Mouse (Mus musculus) liver, embryonic 16.5 days (tissue): ENCODE data around the gene Bri3. TPM values are rescaled to one million over a fixed set of nuclear protein-coding genes. Genes with fewer than 3 reads are reported as not detected.

ENCODE experiments used
- ATAC-seq: fragments of 200-750 bp; cut with Nextera tagmentation; 2 replicates; pipeline ENCODE4 v1.8.0; 2017; ENCODE audit warnings: low read depth, mild to moderate bottlenecking, moderate number of reproducible peaks, moderate library complexity
- H3K27ac ChIP-seq: fragments of 300-500 bp; sonication (generic); 2 replicates; pipeline ENCODE4 v1.5.1; 2014; ENCODE audit warnings: mild to moderate bottlenecking, low read length
- H3K27me3 ChIP-seq: fragments of 300-500 bp; sonication (generic); 2 replicates; pipeline ENCODE4 v1.6.1; 2014; ENCODE audit warnings: low read depth, low read length, mixed read lengths; ENCODE audit not compliant: control insufficient read depth, insufficient read depth
- H3K36me3 ChIP-seq: fragments of 300-500 bp; sonication (generic); 2 replicates; pipeline ENCODE4 v1.6.1; 2014; ENCODE audit warnings: mild to moderate bottlenecking; ENCODE audit not compliant: control insufficient read depth, insufficient read depth
- H3K4me1 ChIP-seq: fragments of 300-500 bp; sonication (generic); 2 replicates; pipeline ENCODE4 v1.6.1; 2014; ENCODE audit warnings: low read depth, low read length, mixed read lengths; ENCODE audit not compliant: control insufficient read depth
- H3K4me2 ChIP-seq: fragments of 300-500 bp; sonication (generic); 2 replicates; pipeline ENCODE4 v1.6.1; 2014; ENCODE audit warnings: low read depth, low read length, mixed read lengths
- H3K4me3 ChIP-seq: fragments of 300-500 bp; sonication (generic); 2 replicates; pipeline ENCODE4 v1.5.1; 2014; ENCODE audit warnings: low read depth, mild to moderate bottlenecking, low read length
- H3K9ac ChIP-seq: fragments of 300-500 bp; sonication (generic); 2 replicates; pipeline ENCODE4 v1.6.1; 2014; ENCODE audit warnings: low read depth, low read length
- H3K9me3 ChIP-seq: fragments of 300-500 bp; sonication (generic); replicated peaks from 2 replicates; pipeline ENCODE4 v1.6.1; 2016; ENCODE audit warnings: low read length; ENCODE audit not compliant: control insufficient read depth
- WGBS: fragments of 180-500 bp; shearing (Covaris S2); extraction: QIAGEN DNeasy Blood & Tissue Kit; methylation state at CpG from one replicate; pipeline ENCODE4 v1.1.7; 2014; ENCODE audit not compliant: insufficient replicate concordance; 5-methylcytosine and 5-hydroxymethylcytosine counted together
- polyA plus RNA-seq: library from polyadenylated mRNA; unstranded; fragments of >200 nt; fragmentation: Nextera tagmentation; extraction: Ambion mirVana; gene quantifications from 2 replicates; pipeline ENCODE4 v1.2.1, GENCODE M21; 2015

Gene Bri3
- polyA plus RNA-seq, 1 experiment from 2014 or later: 21.8 TPM

DNA sequence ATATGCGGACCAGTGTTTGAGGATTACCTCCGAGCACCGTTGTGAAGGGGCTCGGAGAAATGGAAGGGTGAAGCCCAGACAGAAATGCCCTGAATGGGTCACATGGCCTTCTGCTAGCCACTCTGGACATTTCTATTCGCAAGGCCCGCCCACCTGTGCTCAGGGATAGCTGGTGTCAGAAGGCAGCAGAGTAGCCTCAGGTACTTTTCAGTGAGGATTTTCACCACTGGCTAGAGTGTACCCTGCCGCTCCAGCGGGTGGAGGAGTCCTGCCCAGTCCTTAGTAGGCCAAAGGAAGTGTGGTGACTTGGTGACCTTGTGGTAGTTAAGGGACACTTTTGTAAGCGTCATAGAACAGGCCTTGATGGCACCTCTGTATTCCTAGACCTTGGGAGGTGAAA is 17.1 kb downstream of the Bri3 start:
- H3K9me3 ChIP-seq: no peaks in the 10 kb centered on the region
- H3K4me3 ChIP-seq: no peak overlapping the region
- WGBS: 72% methylated on average over 9 of the region's 9 CpGs
- no peak for ATAC-seq
- peaks cover under 1% of the 10 kb centered on the region; the same call in 1 of the 2 replicates for H3K27me3 ChIP-seq
- H3K9ac ChIP-seq: no peak overlapping the region
- peaks cover 21% of the 10 kb centered on the region for H3K4me1 ChIP-seq
- H3K36me3 ChIP-seq: 0 out of 2 replicates have a peak, but pooled peaks cover 2% of the 10 kb centered on the region
- no peak overlapping the region for H3K27ac ChIP-seq
- no peak overlapping the region for H3K4me2 ChIP-seq

DNA sequence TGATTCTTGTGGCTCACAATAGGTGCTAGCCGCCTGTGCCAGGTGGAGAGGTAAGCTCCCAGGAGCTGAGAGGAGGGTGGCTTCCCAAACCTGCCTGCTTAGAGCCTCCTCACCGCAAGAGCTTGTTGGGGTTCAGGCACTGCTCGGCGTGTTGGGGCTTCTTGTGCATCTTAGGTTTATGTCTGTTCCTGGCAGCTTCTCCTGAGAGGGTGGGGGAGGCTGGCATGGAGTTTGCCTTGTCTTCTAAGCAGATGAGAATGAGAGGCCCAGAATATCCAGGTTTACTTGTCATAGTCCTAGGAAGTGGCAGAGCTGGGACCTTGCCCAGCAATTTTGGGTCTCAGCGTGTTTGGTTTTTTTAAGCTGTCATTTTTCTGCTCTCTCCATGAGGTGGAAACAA is 17.6 kb downstream of the Bri3 start:
- Histone ChIP-seq H3K27ac (no peak overlapping the region), H3K4me2 (no peak overlapping the region), H3K9me3 (no peaks in the 10 kb centered on the region), H3K9ac (no peak overlapping the region), H3K36me3 (0 out of 2 replicates have a peak, but pooled peaks cover 2% of the 10 kb centered on the region), H3K27me3 (no peaks in the 10 kb centered on the region), H3K4me3 (no peak overlapping the region), H3K4me1 (peaks cover 16% of the 10 kb centered on the region)
- 76% methylated on average over 5 of the region's 5 CpGs for WGBS
- ATAC-seq: no peak

DNA sequence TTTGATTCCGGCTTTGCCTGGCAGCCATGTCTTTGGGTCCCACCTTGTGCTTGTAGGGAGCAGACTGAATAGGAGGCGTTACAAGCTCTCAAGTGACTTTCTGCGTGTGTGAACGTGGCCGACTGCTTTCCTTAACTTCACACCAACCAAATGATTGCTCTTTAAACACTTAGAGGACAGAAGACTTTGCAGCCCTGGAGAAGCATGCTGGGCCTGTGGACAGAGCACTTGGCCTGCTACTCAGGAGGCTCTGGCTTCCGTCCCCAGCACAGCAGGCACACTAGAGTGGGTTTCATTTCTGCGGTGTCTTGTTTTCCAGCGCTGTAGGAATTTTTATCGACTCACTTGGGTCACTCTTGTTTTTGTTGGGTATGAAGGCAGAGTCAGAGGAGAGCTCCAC is 18.8 kb downstream of the Bri3 start:
- no peaks in the 10 kb centered on the region for H3K27me3 ChIP-seq
- no peak overlapping the region for H3K9ac ChIP-seq
- H3K4me1 ChIP-seq: peaks cover 3% of the 10 kb centered on the region
- no peak overlapping the region for H3K4me3 ChIP-seq
- 0 out of 2 replicates have a peak, but pooled peaks cover 2% of the 10 kb centered on the region for H3K36me3 ChIP-seq
- H3K9me3 ChIP-seq: no peaks in the 10 kb centered on the region
- H3K4me2 ChIP-seq: no peak overlapping the region
- H3K27ac ChIP-seq: no peak overlapping the region
- WGBS: 75% methylated on average over 9 of the region's 9 CpGs
- no peak for ATAC-seq

DNA sequence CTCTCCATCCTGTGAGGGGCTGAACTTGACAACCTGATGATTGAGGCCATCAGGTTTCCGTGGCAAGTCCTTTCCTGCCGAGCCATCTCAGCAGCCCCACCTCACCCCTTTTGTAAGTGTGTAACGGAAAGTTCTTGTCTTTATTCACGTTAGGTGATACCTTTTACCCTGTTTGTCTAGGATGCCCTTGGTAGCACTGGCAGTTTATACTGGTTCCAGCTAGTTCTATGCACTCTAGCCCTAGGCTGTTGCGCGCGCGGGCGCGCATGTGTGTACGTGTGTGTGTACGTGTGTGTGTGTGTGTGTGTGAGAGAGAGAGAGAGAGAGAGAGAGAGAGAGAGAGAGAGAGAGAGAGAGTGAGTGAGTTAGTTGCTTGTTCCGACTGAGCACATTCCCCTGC is 19.3 kb downstream of the Bri3 start:
- no peak for ATAC-seq
- Histone ChIP-seq H3K9ac (no peak overlapping the region), H3K9me3 (no peaks in the 10 kb centered on the region), H3K4me3 (no peak overlapping the region), H3K4me2 (no peak overlapping the region), H3K27me3 (no peaks in the 10 kb centered on the region), H3K4me1 (no peaks in the 10 kb centered on the region; the same call in 1 of the 2 replicates), H3K27ac (no peak overlapping the region), H3K36me3 (0 out of 2 replicates have a peak, but pooled peaks cover 2% of the 10 kb centered on the region)
- WGBS: 78% methylated on average over 13 of the region's 13 CpGs

DNA sequence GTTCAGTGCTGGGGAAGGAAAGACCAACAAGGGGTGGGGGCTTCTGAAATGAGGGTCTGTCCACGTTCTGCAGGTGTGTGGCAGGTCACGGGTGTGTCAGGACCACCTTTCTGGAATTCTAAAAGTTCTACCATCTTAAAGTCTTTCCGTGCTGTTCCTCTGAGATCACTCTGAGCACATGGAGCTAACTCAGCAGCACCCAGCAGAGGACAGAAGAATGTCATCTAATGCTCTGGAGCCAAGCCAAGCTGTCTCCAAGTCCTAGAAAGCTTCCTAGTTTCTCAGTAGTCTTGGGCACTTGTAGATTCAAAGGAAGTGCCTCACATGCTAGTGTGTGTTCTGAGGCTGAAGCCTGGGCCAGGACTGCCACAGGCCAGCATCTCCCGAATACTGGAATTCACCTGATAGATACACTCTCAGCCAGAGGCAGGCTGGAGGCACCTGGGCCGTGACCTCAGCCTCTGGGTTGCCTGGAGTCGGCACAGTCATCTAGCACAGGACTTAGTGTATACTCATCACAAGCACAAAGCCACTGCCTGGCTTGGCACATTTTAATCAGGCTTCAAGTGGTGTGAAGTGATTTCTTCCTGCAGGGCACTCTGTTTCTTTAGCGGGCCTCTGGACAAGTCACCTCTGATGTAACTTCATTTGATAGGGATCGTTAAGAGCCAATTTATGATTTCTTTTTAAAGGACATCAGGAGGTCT is 23.5 kb downstream of the Bri3 start:
- peaks cover 6% of the 10 kb centered on the region for H3K4me1 ChIP-seq
- no peak overlapping the region for H3K4me2 ChIP-seq
- no peak for ATAC-seq
- no peaks in the 10 kb centered on the region for H3K9me3 ChIP-seq
- H3K4me3 ChIP-seq: no peak overlapping the region
- WGBS: 69% methylated on average over 8 of the region's 8 CpGs
- H3K27me3 ChIP-seq: no peaks in the 10 kb centered on the region
- H3K27ac ChIP-seq: no peak overlapping the region
- H3K36me3 ChIP-seq: 0 out of 2 replicates have a peak, but pooled peaks cover 2% of the 10 kb centered on the region
- H3K9ac ChIP-seq: no peak overlapping the region

DNA sequence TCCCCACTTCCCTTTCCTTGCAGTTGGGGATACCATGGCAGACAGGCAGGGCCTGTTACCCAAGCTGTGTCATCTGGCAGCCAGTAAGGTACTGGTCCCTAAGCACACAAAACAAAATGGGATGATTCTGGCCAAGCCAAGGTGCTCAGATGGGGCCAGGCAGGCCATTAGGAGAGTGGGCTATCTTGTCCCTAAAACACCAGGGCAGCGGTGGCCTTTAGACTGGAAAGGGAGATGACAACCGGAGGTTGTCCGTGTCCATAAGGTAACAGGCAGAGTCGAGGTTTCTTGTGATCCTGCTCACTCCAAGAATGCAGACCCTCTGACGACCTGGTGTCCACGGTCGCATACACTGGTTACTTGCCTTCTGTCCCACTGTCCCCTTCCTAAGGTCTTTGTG is 25.7 kb downstream of the Bri3 start:
- H3K4me2 ChIP-seq: no peak overlapping the region
- no peak for ATAC-seq
- H3K36me3 ChIP-seq: 0 out of 2 replicates have a peak, but pooled peaks cover 2% of the 10 kb centered on the region
- no peak overlapping the region for H3K9ac ChIP-seq
- H3K9me3 ChIP-seq: no peaks in the 10 kb centered on the region
- no peak overlapping the region for H3K4me3 ChIP-seq
- peaks cover 6% of the 10 kb centered on the region for H3K4me1 ChIP-seq
- H3K27ac ChIP-seq: no peak overlapping the region
- no peaks in the 10 kb centered on the region for H3K27me3 ChIP-seq
- 77% methylated on average over 7 of the region's 7 CpGs for WGBS

DNA sequence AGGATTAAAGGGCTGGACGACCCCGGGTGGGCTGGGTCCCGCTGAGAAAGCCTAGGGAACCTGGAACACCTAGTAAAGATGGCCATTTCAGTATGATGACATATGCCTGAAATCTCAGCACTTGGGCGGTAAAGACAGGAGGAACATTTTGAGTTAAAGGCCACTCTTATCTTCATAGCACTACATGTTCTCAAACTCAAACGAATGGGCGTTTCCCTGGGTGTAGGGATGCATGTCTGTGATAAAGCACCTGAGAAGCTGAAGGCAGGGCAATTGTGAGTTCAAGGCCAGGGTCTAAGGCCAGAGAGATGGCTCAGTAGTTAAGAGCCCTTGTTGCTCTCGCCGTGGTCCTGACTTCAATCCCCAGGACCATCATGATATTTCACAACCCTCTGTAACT is 26.2 kb downstream of the Bri3 start:
- no peaks in the 10 kb centered on the region for H3K36me3 ChIP-seq
- WGBS: 57% methylated on average over 8 of the region's 8 CpGs

DNA sequence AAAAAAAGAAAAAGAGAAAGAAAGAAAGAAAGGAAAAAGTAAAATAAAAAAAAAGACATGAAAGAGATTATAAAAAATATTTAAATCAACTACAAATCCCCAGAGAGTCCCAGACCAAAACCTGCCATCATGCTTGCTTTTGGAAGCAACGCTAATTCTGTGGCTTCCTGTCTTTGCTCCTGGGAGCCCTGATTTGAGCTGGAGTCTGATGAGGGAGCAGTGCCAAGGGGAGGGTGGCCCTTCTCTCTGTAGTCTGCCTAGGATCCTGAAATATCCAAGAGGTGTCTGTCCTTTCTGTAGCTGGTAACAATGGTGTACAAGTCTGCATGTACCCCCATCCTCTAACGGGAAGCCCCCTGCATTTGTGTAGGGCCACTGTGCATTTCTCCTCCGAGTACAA is 26.9 kb downstream of the Bri3 start:
- no peaks in the 10 kb centered on the region for H3K36me3 ChIP-seq
- H3K9me3 ChIP-seq: no peaks in the 10 kb centered on the region
- H3K4me2 ChIP-seq: no peak overlapping the region
- peaks cover 6% of the 10 kb centered on the region for H3K4me1 ChIP-seq
- no peak for ATAC-seq
- no peak overlapping the region for H3K9ac ChIP-seq
- WGBS: 35% methylated on average over 3 of the region's 3 CpGs
- H3K4me3 ChIP-seq: no peak overlapping the region
- H3K27me3 ChIP-seq: no peaks in the 10 kb centered on the region
- H3K27ac ChIP-seq: no peak overlapping the region

More for the DNA sequence above, 26.2 kb downstream of the Bri3 start:
- Histone ChIP-seq H3K9me3 (no peaks in the 10 kb centered on the region), H3K27me3 (no peaks in the 10 kb centered on the region), H3K4me2 (no peak overlapping the region), H3K27ac (no peak overlapping the region), H3K9ac (no peak overlapping the region), H3K4me1 (peaks cover 6% of the 10 kb centered on the region), H3K4me3 (no peak overlapping the region)
- no peak for ATAC-seq

DNA sequence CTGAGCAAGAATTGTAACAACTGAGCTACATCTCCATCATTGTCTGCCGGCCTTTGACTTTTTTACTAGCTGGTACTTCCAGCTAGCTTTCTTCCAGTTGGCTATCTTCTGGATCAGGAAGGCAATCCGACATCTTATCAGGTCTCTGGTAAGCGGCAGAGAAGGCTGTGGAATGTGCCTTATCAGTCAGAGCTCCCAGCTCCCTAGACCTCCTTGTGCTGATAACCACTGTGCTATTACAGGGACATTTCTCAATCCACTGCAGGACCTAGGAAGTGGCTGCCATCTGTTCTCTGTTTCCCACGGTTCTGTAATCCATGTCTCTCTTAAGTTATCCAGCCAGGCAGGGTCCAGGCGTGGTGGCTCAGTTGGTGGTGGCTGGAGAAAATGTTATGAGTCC is 27.5 kb downstream of the Bri3 start:
- no peaks in the 10 kb centered on the region for H3K9me3 ChIP-seq
- no peak overlapping the region for H3K27ac ChIP-seq
- H3K27me3 ChIP-seq: no peaks in the 10 kb centered on the region
- H3K4me1 ChIP-seq: peaks cover 6% of the 10 kb centered on the region
- H3K4me2 ChIP-seq: no peak overlapping the region
- WGBS: 22% methylated on average over 5 of the region's 5 CpGs
- ATAC-seq: no peak
- H3K9ac ChIP-seq: no peak overlapping the region
- H3K36me3 ChIP-seq: no peaks in the 10 kb centered on the region
- H3K4me3 ChIP-seq: no peak overlapping the region
